Mouse (Mus musculus) MEL (cell line): ENCODE measurements around the gene Zdhhc14. TPM values are rescaled to one million over a fixed set of nuclear protein-coding genes. Genes with fewer than 3 reads are reported as not detected.

Experiments
- DNase-seq: peaks from one replicate; pipeline ENCODE4 v3.0.0; 2011; ENCODE audit warnings: low read depth, low spot score
- H3K27ac ChIP-seq: 2 replicates; pipeline ENCODE4 v1.5.1; 2012; ENCODE audit warnings: low read depth, mild to moderate bottlenecking, control low read depth, low read length, moderate library complexity; ENCODE audit not compliant: control insufficient read depth
- H3K27me3 ChIP-seq, 2 experiments: fragments of 150-350 bp in 1 of 2; sonication (generic) in 1 of 2; 2 replicates each; pipeline ENCODE4 v1.6.1; 2012; ENCODE audit warnings: low read length in 2 of 2, mild to moderate bottlenecking in 2 of 2, improper control_type of control experiment in 1 of 2, moderate library complexity in 1 of 2; ENCODE audit not compliant: insufficient read depth in 2 of 2, control insufficient read depth in 1 of 2
- H3K36me3 ChIP-seq, 2 experiments: 2 replicates each; pipeline ENCODE4 v1.6.1; 2012 to 2014; ENCODE audit warnings: low read length in 2 of 2, improper control_type of control experiment in 1 of 2, inconsistent platforms in 1 of 2, mild to moderate bottlenecking in 1 of 2; ENCODE audit not compliant: insufficient read depth in 2 of 2, control insufficient read depth in 1 of 2
- H3K4me1 ChIP-seq, 2 experiments: fragments of 150-350 bp in 1 of 2; sonication (generic) in 1 of 2; 2 replicates each; pipeline ENCODE4 v1.6.1; 2012; ENCODE audit warnings: low read length in 2 of 2, improper control_type of control experiment in 1 of 2, mild to moderate bottlenecking in 1 of 2; ENCODE audit not compliant: insufficient read depth in 2 of 2, control insufficient read depth in 1 of 2
- H3K4me3 ChIP-seq, 2 experiments: fragments of 150-350 bp in 1 of 2; sonication (generic) in 1 of 2; 2 replicates each; pipeline ENCODE4 v1.5.1; 2012; ENCODE audit warnings: low read depth in 2 of 2, low read length in 2 of 2, mild to moderate bottlenecking in 2 of 2, moderate library complexity in 2 of 2, control low read depth in 1 of 2, improper control_type of control experiment in 1 of 2; ENCODE audit not compliant: control insufficient read depth in 1 of 2, insufficient read depth in 1 of 2
- H3K79me2 ChIP-seq: 2 replicates; pipeline ENCODE4 v1.6.1; 2012; ENCODE audit warnings: mild to moderate bottlenecking, low read length, moderate library complexity; ENCODE audit not compliant: control insufficient read depth, poor library complexity, insufficient read depth
- H3K9ac ChIP-seq: 2 replicates; pipeline ENCODE4 v1.6.1; 2012; ENCODE audit warnings: low read depth, mild to moderate bottlenecking, control low read depth, low read length, moderate library complexity; ENCODE audit not compliant: control insufficient read depth, poor library complexity, severe bottlenecking
- H3K9me3 ChIP-seq: fragments of 150-350 bp; sonication (generic); replicated peaks from 2 replicates; pipeline ENCODE4 v1.6.1; 2012; ENCODE audit warnings: mild to moderate bottlenecking, low read length, improper control_type of control experiment, moderate library complexity; ENCODE audit not compliant: insufficient read depth
- BHLHE40 ChIP-seq: IDR thresholded peaks from 2 replicates; pipeline ENCODE4 v1.6.1; 2012; ENCODE audit warnings: low read depth, mild to moderate bottlenecking, inconsistent platforms, low read length, improper control_type of control experiment, borderline replicate concordance
- CHD2 ChIP-seq: IDR thresholded peaks from 2 replicates; pipeline ENCODE4 v1.6.1; 2011; ENCODE audit warnings: low read length, improper control_type of control experiment
- CTCF ChIP-seq, 3 experiments: IDR thresholded peaks in 2 of 3; conservative IDR thresholded peaks in 1 of 3; 2 replicates each; pipeline ENCODE4 v1.5.1; 2011 to 2012; ENCODE audit warnings: low read length in 3 of 3, low read depth in 2 of 3, mild to moderate bottlenecking in 2 of 3, improper control_type of control experiment in 1 of 3, inconsistent platforms in 1 of 3, mixed read lengths in 1 of 3, moderate library complexity in 1 of 3; ENCODE audit not compliant: control insufficient read depth in 1 of 3, insufficient read depth in 1 of 3, poor library complexity in 1 of 3, severe bottlenecking in 1 of 3
- GATA1 ChIP-seq: IDR thresholded peaks from 2 replicates; pipeline ENCODE4 v1.6.1; 2011; ENCODE audit warnings: low read depth, low read length, improper control_type of control experiment
- KAT2A ChIP-seq: conservative IDR thresholded peaks from 2 replicates; pipeline ENCODE4 v1.6.1; 2012; ENCODE audit warnings: low read depth, low read length, improper control_type of control experiment, inconsistent platforms
- MAX ChIP-seq: IDR thresholded peaks from 2 replicates; pipeline ENCODE4 v1.6.1; 2011; ENCODE audit warnings: low read length, improper control_type of control experiment
- MAZ ChIP-seq: IDR thresholded peaks from 2 replicates; pipeline ENCODE4 v1.6.1; 2012; ENCODE audit warnings: low read depth, mild to moderate bottlenecking, inconsistent platforms, low read length, improper control_type of control experiment
- MEF2A ChIP-seq: IDR thresholded peaks from 2 replicates; pipeline ENCODE4 v1.6.1; 2014; ENCODE audit warnings: low read depth, mild to moderate bottlenecking, inconsistent platforms, low read length, improper control_type of control experiment; ENCODE audit not compliant: poor library complexity, insufficient replicate concordance, severe bottlenecking; ENCODE audit errors: extremely low read depth
- MYC ChIP-seq: IDR thresholded peaks from 2 replicates; pipeline ENCODE4 v1.6.1; 2011; ENCODE audit warnings: low read depth, mild to moderate bottlenecking, low read length, improper control_type of control experiment, moderate library complexity
- NELFE ChIP-seq: IDR thresholded peaks from 2 replicates; pipeline ENCODE4 v1.6.1; 2011; ENCODE audit warnings: low read depth, low read length, improper control_type of control experiment
- NRF1 ChIP-seq: IDR thresholded peaks from 2 replicates; pipeline ENCODE4 v1.6.1; 2014; ENCODE audit warnings: low read depth, mild to moderate bottlenecking, inconsistent platforms, low read length, improper control_type of control experiment, moderate library complexity; ENCODE audit not compliant: poor library complexity, insufficient read depth, severe bottlenecking
- POLR2A ChIP-seq, 2 experiments: IDR thresholded peaks; 2 replicates each; pipeline ENCODE4 v1.6.1; 2011 to 2012; ENCODE audit warnings: low read length in 2 of 2, mild to moderate bottlenecking in 2 of 2, control low read depth in 1 of 2, improper control_type of control experiment in 1 of 2, low read depth in 1 of 2, moderate library complexity in 1 of 2; ENCODE audit not compliant: control insufficient read depth in 1 of 2, insufficient read depth in 1 of 2, poor library complexity in 1 of 2
- POLR2AphosphoS2 ChIP-seq: IDR thresholded peaks from 2 replicates; pipeline ENCODE4 v1.6.1; 2011; ENCODE audit warnings: low read length, improper control_type of control experiment
- RAD21 ChIP-seq: IDR thresholded peaks from 2 replicates; pipeline ENCODE4 v1.6.1; 2011; ENCODE audit warnings: mild to moderate bottlenecking, low read depth, low read length, improper control_type of control experiment
- RCOR1 ChIP-seq: IDR thresholded peaks from 2 replicates; pipeline ENCODE4 v1.6.1; 2012; ENCODE audit warnings: low read depth, mild to moderate bottlenecking, inconsistent platforms, low read length, improper control_type of control experiment
- SMC3 ChIP-seq: IDR thresholded peaks from 2 replicates; pipeline ENCODE4 v1.6.1; 2011; ENCODE audit warnings: low read depth, low read length, improper control_type of control experiment
- TBP ChIP-seq: IDR thresholded peaks from 2 replicates; pipeline ENCODE4 v1.8.0; 2011; ENCODE audit warnings: low read depth, low read length, improper control_type of control experiment
- ZKSCAN1 ChIP-seq: IDR thresholded peaks from 2 replicates; pipeline ENCODE4 v1.6.1; 2012; ENCODE audit warnings: low read depth, mild to moderate bottlenecking, inconsistent platforms, low read length, improper control_type of control experiment, moderate library complexity
- polyA plus RNA-seq, 2 experiments: library from polyadenylated mRNA; stranded (reverse) in 1 of 2; unstranded in 1 of 2; fragments of >175 nt in 1 of 2; fragments of >200 nt in 1 of 2; gene quantifications; 2 replicates each; pipeline versions ENCODE4 v1.2.1 to v1.2.4; 2012; ENCODE audit warnings: low replicate concordance in 2 of 2, low read depth in 1 of 2; ENCODE audit not compliant: insufficient read length in 2 of 2, insufficient read depth in 1 of 2, missing spikeins in 1 of 2
- total RNA-seq: library from RNA; depleted of rRNA; stranded (reverse); fragments of 300-350 nt; gene quantifications from 2 replicates; pipeline ENCODE4 v1.2.3, GENCODE M21; 2012

Gene Zdhhc14
- total and polyA plus RNA-seq, 3 experiments: 3.4 to 4.9 TPM; not detected in 1

GRCm38 (mm10) chr17:5493809-5494208 is 1.5 kb downstream of the Zdhhc14 start:
- Histone ChIP-seq H3K27me3 (no peaks in the 10 kb centered on the region), H3K4me1 (peaks cover 0 to 3% of the 10 kb centered on the region in 2 experiments; a peak in 3 of 4 replicates), H3K36me3 (peaks cover 0 to 10% of the 10 kb centered on the region in 2 experiments; a peak in 1 of 4 replicates), H3K27ac (no peak overlapping the region), H3K79me2 (peaks cover 29% of the 10 kb centered on the region), H3K9me3 (no peaks in the 10 kb centered on the region), H3K9ac (peak overlapping the region; percentile 81), H3K4me3 (peak overlapping the region; percentile 84 to 92)
- peak; percentile 73 for DNase-seq
- TF ChIP-seq NELFE (peak; percentile 19; the same call in 1 of the 2 replicates), RAD21 (no peak)

DNA sequence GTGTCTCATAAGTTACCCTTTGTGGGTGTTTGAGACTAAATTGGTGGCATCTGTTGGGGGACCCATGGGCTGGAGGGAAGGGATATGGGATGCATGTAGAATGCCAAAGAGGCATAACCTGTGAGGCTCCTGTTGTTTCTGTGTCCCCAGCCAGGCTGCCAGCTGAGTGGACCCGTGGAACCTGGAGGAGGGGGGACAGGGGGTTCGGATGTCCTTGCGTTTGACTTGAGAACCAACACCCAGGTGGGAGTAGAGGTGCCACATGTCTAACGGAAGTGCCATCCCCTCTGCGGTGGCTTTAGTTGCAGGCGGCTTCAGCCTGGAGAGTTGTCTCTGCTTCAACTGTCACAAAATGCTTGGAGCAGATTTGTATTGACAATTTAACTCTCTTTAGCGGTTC is 2.5 kb downstream of the Zdhhc14 start:
- TF ChIP-seq MAZ (no peak), CTCF (IDR thresholded peaks at IDR 0.05 in 2 of 3, conservative IDR thresholded peaks at IDR 0.05 in 1 of 3; ENCODE audit: control insufficient read depth in 1 of 3, insufficient read depth in 1 of 3, low read depth in 2 of 3, low read length in 3 of 3, poor library complexity in 1 of 3, severe bottlenecking in 1 of 3) (no peak), ZKSCAN1 (no peak), MEF2A (no peak), MYC (no peak), BHLHE40 (no peak), SMC3 (no peak), TBP (no peak), POLR2A (IDR thresholded peaks at IDR 0.05; ENCODE audit: control insufficient read depth in 1 of 2, insufficient read depth in 1 of 2, low read depth in 1 of 2, low read length in 2 of 2, poor library complexity in 1 of 2) (no peak), RAD21 (no peak), KAT2A (no peak), NRF1 (no peak), CHD2 (no peak), GATA1 (no peak), MAX (no peak), POLR2AphosphoS2 (no peak), RCOR1 (no peak)
- peaks cover 0 to 10% of the 10 kb centered on the region in 2 experiments; a peak in 1 of 4 replicates for H3K36me3 ChIP-seq
- DNase-seq: no peak
- peaks cover 0 to 3% of the 10 kb centered on the region in 2 experiments; a peak in 3 of 4 replicates for H3K4me1 ChIP-seq
- no peak overlapping the region for H3K9ac ChIP-seq
- no peak overlapping the region for H3K4me3 ChIP-seq
- peaks cover 29% of the 10 kb centered on the region for H3K79me2 ChIP-seq
- no peaks in the 10 kb centered on the region for H3K9me3 ChIP-seq
- H3K27ac ChIP-seq: no peak overlapping the region
- H3K27me3 ChIP-seq: no peaks in the 10 kb centered on the region
